In genomic region chr16:23541046-23541445, GRCm38 (mm10) we compare ENCODE assay signal across 25 mouse cellular contexts. TPM values are rescaled to one million over a fixed set of nuclear protein-coding genes. Genes with fewer than 3 reads are reported as not detected.
"Had no signal": no experiment of that assay in that cellular context is flagged by ENCODE, and none has a peak within 500 bp of the region (broad histone marks: within the 10 kb centered on the region; RNA-seq: fewer than 3 reads in every experiment).

No protein-coding gene starts in this region.

- H3K27me3 ChIP-seq: heart, embryonic 15.5 days; hindbrain, embryonic 12.5 days; limb, embryonic 12.5 days had no signal

- H3K9me3 ChIP-seq: heart, embryonic 13.5 days; heart, embryonic 15.5 days; hindbrain, embryonic 10.5 days; hindbrain, embryonic 12.5 days; limb, embryonic 12.5 days had no signal

- H3K4me3 ChIP-seq: gastrocnemius, adult 2 months; heart, adult 2 months; heart, embryonic 13.5 days; heart, embryonic 15.5 days; hindbrain, embryonic 10.5 days; hindbrain, embryonic 12.5 days; limb, embryonic 12.5 days had no signal

- H3K36me3 ChIP-seq: heart, embryonic 13.5 days; heart, embryonic 15.5 days; hindbrain, embryonic 10.5 days; hindbrain, embryonic 12.5 days; limb, embryonic 12.5 days had no signal

- H3K4me2 ChIP-seq: heart, embryonic 11.5 days; heart, embryonic 13.5 days; heart, embryonic 15.5 days; hindbrain, embryonic 12.5 days; hindbrain, embryonic 14.5 days; limb, embryonic 12.5 days had no signal

- H3K9ac ChIP-seq: heart, embryonic 13.5 days; heart, embryonic 15.5 days; hindbrain, embryonic 12.5 days; hindbrain, embryonic 14.5 days; limb, embryonic 12.5 days had no signal

- DNase-seq: gastrocnemius, adult 2 months; gastrocnemius, postnatal 10 days; gastrocnemius, postnatal 25 days; heart, adult 2 months; heart, postnatal 14 days; heart, postnatal 4 days; kidney, adult 18-20 months; kidney, adult 8-10 months; kidney, postnatal 10 days; kidney, postnatal 36 days; layer of hippocampus, adult 9-11 months; layer of hippocampus, postnatal 36 days; left cerebral cortex, postnatal 4 days; liver had no signal

- H3K27ac ChIP-seq: gastrocnemius, adult 2 months; heart, adult 2 months; heart, embryonic 13.5 days; heart, embryonic 15.5 days; hindbrain, embryonic 10.5 days; hindbrain, embryonic 12.5 days; hindbrain, embryonic 14.5 days; limb, embryonic 12.5 days had no signal

- H3K4me1 ChIP-seq: heart, embryonic 13.5 days; heart, embryonic 15.5 days; hindbrain, embryonic 10.5 days; hindbrain, embryonic 12.5 days had no signal

- ATAC-seq: forebrain, embryonic 16.5 days; hindbrain, embryonic 16.5 days; inflammation-experienced regulatory T-cells, adult 6 months; intestine, postnatal 0 days had no signal

RNA-seq across cellular contexts. Expression of gene Masp1, which starts 20.4 kb away (rescaled TPM):
- polyA plus RNA-seq: inflammation-experienced regulatory T-cells, adult 6 months had no signal
